ENCODE assay signal across 18 mouse cellular contexts in genomic region chr17:73314786-73315185, GRCm38 (mm10).
"Had no signal": no experiment of that assay in that cellular context is flagged by ENCODE, and none has a peak within 500 bp of the region (broad histone marks: within the 10 kb centered on the region; RNA-seq: fewer than 3 reads in every experiment).

No protein-coding gene starts in this region.

- DNase-seq: lung, adult 18-20 months; lung, embryonic 14.5 days; lung, postnatal 4 days; midbrain, embryonic 14.5 days; retina, postnatal 1 day; right cerebral cortex, adult 18-20 months; right cerebral cortex, postnatal 25 days; right cerebral cortex, postnatal 4 days; spleen, adult 18-20 months; thymus, adult 18-20 months; thymus, postnatal 25 days; thymus, postnatal 4 days had no signal

- H3K27ac ChIP-seq: midbrain, embryonic 10.5 days; midbrain, embryonic 12.5 days; neural tube, embryonic 13.5 days had no signal

- H3K36me3 ChIP-seq: midbrain, embryonic 10.5 days; midbrain, embryonic 12.5 days; neural tube, embryonic 13.5 days; neural tube, embryonic 15.5 days had no signal

- H3K4me3 ChIP-seq: midbrain, embryonic 10.5 days; midbrain, embryonic 12.5 days; myocyte; neural tube, embryonic 13.5 days; neural tube, embryonic 15.5 days had no signal

- ATAC-seq: midbrain, embryonic 16.5 days had no signal

- H3K9ac ChIP-seq: lung, embryonic 14.5 days; midbrain, embryonic 12.5 days; neural tube, embryonic 13.5 days; neural tube, embryonic 15.5 days had no signal

- H3K4me1 ChIP-seq: midbrain, embryonic 10.5 days; midbrain, embryonic 12.5 days; neural tube, embryonic 15.5 days had no signal

- H3K9me3 ChIP-seq: midbrain, embryonic 10.5 days; midbrain, embryonic 12.5 days; neural tube, embryonic 15.5 days had no signal

- H3K4me2 ChIP-seq: lung, embryonic 14.5 days; midbrain, embryonic 12.5 days; neural tube, embryonic 13.5 days; neural tube, embryonic 15.5 days had no signal

- H3K27me3 ChIP-seq: midbrain, embryonic 12.5 days; neural tube, embryonic 13.5 days; neural tube, embryonic 15.5 days had no signal
